Mouse (Mus musculus): ENCODE measurements around the gene Hist2h3c1.
"Not testable (repeated sequence)": the region's sequence is repeated elsewhere in the genome, so short reads cannot be mapped to it uniquely, and the experiment has no call there.

Hist2h3c1 gene

DNA sequence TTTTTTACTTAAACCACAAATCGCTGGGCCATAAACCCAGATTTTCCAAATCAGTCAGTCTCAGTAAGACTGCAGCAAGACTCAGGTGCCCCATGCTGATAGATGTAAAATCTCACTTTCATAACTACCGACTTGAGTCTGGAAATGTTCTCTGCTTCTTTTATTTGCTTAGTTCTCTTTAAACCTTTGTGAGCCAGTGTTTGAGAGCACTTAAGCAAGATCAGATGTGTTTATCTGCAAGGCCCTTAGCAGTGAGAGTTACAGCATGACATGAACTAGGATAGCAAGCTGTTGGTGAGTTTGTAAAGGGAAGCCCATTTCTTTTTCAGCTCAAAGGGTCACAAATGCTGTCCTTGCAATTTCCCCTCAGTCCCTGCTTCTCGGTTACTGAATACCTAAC is 10.7 kb downstream of the Hist2h3c1 start:
- DNase-seq (ENCODE audit: low read depth): no peak

GRCm38 (mm10) chr3:96260220-96260619 is 13.7 kb downstream of the Hist2h3c1 start:
- DNase-seq (ENCODE audit: low read depth): no peak

DNA sequence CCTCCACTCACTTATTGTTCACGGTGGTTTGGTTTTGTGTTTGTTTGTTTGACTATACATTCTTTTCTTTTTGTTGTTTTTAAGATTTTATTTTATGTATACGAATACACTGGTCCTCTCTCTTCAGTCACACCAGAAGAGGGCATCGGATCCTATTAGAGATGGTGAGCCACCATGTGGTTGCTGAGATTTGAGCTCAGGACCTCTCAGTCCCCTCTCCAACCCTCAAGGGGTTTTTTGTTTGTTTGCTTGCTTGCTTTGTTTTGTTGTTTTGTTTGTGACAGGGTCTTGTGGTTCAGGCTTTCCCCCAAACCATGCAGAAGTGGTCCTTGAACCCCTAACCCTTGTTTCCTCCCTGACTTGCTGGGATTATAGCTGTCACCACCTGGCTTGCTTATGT is 15.1 kb downstream of the Hist2h3c1 start:
- DNase-seq (ENCODE audit: low read depth): no peak

GRCm38 (mm10) chr3:96262216-96262875 is 15.9 kb downstream of the Hist2h3c1 start:
- peak; percentile 83 for DNase-seq (ENCODE audit: low read depth)

DNA sequence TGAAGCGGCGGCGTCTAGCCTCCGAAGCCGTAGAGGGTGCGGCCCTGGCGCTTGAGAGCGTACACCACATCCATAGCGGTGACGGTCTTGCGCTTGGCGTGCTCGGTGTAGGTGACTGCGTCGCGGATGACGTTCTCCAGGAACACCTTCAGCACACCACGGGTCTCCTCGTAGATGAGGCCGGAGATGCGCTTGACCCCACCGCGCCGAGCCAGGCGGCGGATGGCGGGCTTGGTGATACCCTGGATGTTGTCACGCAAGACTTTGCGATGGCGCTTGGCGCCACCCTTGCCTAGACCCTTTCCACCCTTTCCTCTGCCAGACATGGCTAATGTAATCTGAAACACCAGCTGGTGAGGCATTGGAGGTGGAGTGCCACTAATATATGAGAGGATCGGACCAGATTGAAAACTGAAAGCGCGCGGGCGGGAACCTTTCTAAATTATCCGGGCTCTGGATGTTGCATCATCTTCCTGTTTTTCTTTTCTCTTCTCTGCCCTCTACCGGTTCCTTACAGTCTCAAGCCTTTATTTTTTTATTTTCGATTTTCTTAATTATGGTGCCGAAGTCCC is 16.6 kb downstream of the Hist2h3c1 start, which contains the start of gene Hist2h4:
Gene Hist2h4, minus strand, starts transcription at position 333 of the 572 bp plus-strand sequence.
- DNase-seq (ENCODE audit: low read depth): peak; percentile 97

- DNase-seq (ENCODE audit: low read depth): no peak
Measured at GRCm38 (mm10) chr3:96263558-96264403, 17.3 kb downstream of the Hist2h3c1 start.

- peak; percentile 39 for DNase-seq (ENCODE audit: low read depth)
Measured at GRCm38 (mm10) chr3:96264404-96264949, 18.0 kb downstream of the Hist2h3c1 start.

GRCm38 (mm10) chr3:96266132-96266710 is 19.7 kb downstream of the Hist2h3c1 start:
- no peak for DNase-seq (ENCODE audit: low read depth)

GRCm38 (mm10) chr3:96267541-96267940 is 21.1 kb downstream of the Hist2h3c1 start:
- DNase-seq (ENCODE audit: low read depth): no peak

DNA sequence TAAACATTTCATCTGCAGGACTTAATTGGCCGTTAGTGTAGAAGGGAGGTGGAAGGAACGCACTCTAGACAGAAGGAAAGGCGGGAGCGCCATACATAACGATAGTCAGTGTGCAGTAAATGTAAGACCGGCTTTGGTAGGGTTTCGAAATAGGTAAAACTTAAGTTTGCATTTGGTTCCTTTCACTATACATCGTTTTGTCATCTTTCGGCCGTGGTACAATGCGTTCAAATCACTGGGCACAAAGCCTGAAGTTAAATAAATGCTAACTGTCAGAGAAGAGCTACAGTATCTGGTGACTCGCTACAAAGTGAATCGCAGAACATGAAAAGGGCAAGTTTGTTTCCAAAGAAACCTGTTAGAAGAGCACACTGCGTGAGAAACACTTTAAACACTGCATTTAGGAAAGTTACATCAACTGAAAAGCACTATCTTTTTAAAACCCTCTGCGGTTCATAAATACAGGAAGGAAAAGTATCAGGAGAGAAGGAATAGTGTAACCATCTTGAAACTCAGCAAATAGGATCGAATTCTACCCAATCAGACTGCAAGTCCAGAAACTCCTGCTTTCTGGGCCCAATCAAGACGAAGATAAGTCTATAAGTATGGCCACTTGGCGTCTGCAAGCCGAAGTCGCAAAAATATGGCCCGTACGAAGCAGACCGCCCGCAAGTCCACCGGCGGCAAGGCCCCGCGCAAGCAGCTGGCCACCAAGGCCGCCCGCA is 21.7 kb downstream of the Hist2h3c1 start, which contains the start of gene Hist2h3b:
Gene Hist2h3b, plus strand, starts transcription at position 604 of the 725 bp plus-strand sequence.
- DNase-seq (ENCODE audit: low read depth): peak; percentile 81

DNA sequence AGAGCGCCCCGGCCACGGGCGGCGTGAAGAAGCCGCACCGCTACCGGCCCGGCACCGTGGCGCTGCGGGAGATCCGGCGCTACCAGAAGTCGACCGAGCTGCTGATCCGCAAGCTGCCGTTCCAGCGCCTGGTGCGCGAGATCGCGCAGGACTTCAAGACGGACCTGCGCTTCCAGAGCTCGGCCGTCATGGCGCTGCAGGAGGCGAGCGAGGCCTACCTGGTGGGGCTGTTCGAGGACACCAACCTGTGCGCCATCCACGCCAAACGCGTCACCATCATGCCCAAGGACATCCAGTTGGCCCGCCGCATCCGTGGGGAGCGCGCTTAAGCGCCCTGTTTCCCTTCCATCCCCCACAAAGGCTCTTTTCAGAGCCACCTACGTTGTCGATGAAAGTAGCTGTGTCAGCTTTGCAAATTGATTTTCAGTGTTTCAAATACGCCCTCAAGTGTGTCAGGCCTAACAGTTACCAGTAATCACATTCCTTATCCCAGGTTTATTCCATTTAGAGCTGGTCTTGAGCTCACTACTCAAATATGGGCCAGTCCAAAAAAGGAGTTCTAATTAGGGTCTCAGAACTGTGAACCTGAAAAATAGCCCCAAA is 22.4 kb downstream of the Hist2h3c1 start:
- not testable (repeated sequence) for DNase-seq (ENCODE audit: low read depth)

DNA sequence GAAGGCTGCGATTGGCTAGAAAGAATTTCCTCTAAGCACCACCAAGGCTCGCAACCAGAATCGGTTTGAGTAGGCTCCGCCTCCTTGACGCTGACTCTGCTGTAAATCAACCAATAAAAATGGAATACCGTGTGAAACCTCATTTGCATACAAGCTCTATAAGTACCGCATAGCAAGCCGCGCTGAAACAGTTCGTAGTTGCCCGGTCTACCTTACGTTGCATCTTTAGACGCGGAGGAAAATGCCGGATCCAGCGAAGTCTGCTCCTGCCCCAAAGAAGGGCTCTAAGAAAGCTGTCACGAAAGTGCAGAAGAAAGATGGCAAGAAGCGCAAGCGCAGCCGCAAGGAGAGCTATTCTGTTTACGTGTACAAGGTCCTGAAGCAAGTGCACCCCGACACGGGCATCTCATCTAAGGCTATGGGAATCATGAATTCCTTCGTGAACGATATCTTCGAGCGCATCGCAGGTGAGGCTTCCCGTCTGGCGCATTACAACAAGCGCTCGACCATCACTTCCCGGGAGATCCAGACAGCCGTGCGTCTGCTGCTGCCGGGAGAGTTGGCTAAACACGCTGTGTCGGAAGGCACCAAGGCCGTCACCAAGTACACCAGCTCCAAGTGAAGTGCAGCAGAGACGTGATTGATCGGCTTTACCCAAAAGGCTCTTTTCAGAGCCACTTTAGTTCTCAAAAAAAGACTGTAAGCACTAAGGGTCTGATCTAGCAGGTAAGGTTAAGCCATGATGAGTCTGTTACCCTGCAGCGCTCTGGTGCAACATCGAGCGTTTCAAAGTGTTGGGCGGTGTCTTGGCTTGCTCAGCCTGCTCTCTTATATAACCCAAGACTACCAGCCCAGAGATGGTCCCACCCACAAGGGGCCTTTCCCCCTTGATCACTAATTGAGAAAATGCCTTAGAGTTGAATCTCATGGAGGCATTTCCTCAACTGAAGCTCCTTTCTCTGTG is 23.3 kb downstream of the Hist2h3c1 start, which contains the start of gene Hist2h2bb:
Gene Hist2h2bb, plus strand, starts transcription at position 242 of the 964 bp plus-strand sequence.
- DNase-seq (ENCODE audit: low read depth): peak; percentile 98

DNA sequence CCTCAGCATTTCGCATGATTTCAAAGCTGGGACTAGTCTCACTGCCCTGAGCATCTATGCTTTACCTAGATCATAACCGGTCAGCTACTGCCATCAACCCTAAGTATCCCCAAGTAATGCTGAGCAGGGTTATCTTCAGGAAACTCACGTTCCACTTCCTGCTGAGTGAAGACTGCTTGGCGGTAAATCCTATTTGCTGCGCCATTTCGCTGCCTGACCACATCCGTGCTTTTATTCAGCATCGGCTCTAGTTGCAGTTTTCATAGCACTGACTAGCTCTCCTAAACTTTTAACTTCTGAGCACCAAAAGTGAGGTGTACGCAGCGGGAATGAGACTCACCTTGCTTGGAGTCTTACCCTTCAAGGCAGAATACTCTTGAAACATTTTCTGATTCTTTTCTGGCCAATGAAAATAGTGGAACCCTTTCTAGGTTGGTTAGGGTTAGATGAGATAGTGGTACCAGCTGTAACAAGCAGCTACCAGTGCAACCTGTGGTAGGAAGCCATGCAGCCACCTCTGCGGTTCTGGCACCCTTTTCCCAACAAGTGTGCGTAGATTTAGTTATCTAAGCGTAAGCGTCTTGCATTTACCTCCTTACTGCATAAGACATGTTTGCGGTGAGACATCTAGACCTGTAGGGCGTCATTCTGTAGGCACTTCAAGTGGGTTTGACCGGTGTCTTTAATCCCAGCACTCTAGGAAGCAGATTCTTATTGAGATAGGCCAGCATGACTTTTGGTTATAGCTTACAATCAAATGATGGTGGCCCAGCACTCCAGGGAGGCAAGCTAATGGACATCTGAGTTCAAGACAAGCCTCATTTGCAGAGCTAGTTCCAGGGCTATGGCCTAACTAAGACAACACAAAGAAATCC is 27.3 kb downstream of the Hist2h3c1 start:
- peak; percentile 82 for DNase-seq (ENCODE audit: low read depth)

- DNase-seq (ENCODE audit: low read depth): peak; percentile 82
Measured at GRCm38 (mm10) chr3:96277428-96277799, 30.9 kb downstream of the Hist2h3c1 start.

DNA sequence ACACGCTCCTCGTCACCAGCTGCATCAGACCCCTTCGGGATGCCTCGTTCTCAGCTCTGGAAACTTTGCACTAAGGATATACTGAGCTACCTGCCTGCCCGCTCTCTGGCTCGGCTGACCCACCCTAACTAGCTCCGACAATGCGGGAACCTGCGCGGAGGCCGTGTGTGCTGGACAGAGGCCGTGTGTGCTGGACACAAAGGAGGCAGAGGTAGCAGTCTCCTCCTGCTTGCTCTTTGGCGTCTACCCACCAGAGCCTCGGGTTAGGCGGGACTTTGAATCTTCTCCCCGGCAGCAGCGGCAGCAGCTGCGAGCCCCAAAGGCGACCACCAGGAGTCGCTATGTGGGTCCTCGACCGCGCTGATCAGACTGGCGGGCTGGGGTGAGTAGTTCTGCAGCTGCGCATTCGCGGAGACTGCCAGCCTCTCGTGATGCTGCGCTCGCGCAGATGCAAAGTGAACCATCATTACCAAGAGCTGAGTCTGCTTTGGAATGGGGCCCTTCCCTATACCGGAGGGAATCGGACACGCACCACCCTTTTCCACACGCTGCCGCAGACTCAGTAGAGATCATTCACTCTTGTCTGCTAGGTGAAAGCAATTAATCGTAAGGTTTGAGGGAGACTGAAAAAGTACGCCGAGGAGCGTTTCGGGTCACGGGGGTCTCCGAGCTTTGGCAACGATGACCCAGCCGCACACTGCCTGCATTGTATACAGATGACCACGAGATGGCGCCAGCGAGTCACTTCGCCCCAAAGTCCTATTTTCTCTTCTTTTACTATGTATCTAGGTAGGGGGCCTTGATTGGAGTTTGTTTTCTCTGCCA is 31.5 kb downstream of the Hist2h3c1 start:
- DNase-seq (ENCODE audit: low read depth): peak; percentile 97

GRCm38 (mm10) chr3:96280660-96281059 is 34.2 kb downstream of the Hist2h3c1 start:
- DNase-seq (ENCODE audit: low read depth): no peak

DNA sequence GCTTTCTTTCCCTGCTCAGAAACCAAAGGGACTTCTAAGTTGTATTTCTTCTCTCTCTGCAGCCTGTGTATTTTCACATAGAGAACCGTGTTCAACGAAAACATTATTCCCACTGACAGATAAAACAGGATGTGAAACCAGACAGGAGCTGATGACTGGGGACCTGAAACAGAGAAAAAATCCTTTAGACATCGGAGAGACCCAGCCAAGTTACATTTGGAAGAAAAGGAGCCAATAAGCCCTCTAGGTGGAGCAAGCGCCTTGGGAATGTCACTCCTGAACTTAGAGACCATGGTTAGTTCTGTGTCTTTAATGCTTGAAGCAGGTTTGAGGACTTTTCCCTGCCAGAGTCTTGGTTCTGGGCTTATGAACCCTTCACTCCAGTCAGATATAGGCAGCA is 38.0 kb downstream of the Hist2h3c1 start:
- no peak for DNase-seq (ENCODE audit: low read depth)

GRCm38 (mm10) chr3:96287334-96287733 is 40.8 kb downstream of the Hist2h3c1 start:
- DNase-seq (ENCODE audit: low read depth): not testable (repeated sequence)

Data from naive thymus-derived CD4-positive, alpha-beta T cell, adult 2 months (primary cell).